Mouse (Mus musculus) heart, embryonic 11.5 days (tissue): Measurements from ENCODE around the gene Ahnak. TPM values are rescaled to one million over a fixed set of nuclear protein-coding genes. Genes with fewer than 3 reads are reported as not detected.

Experiments
- ATAC-seq: fragments of 200-750 bp; cut with Nextera tagmentation; replicated peaks from 2 replicates; pipeline ENCODE4 v1.8.0; 2017; ENCODE audit warnings: moderate library complexity; ENCODE audit not compliant: insufficient number of reproducible peaks, low FRiP score, low TSS enrichment
- H3K27ac ChIP-seq: fragments of 300-500 bp; sonication (generic); 2 replicates; pipeline ENCODE4 v1.5.1; 2014; ENCODE audit warnings: mild to moderate bottlenecking, low read depth, low read length
- H3K27me3 ChIP-seq: fragments of 300-500 bp; sonication (generic); 2 replicates; pipeline ENCODE4 v1.6.1; 2014; ENCODE audit warnings: mild to moderate bottlenecking, low read length, mixed read lengths; ENCODE audit not compliant: control insufficient read depth, insufficient read depth
- H3K36me3 ChIP-seq: fragments of 300-500 bp; sonication (generic); 2 replicates; pipeline ENCODE4 v1.6.1; 2014; ENCODE audit warnings: mild to moderate bottlenecking, low read length, moderate library complexity, mixed read lengths; ENCODE audit not compliant: control insufficient read depth, insufficient read depth
- H3K4me1 ChIP-seq: fragments of 300-500 bp; sonication (generic); 2 replicates; pipeline ENCODE4 v1.6.1; 2014; ENCODE audit warnings: low read length; ENCODE audit not compliant: control insufficient read depth, insufficient read depth
- H3K4me2 ChIP-seq: fragments of 300-500 bp; sonication (generic); 2 replicates; pipeline ENCODE4 v1.6.1; 2014; ENCODE audit warnings: mild to moderate bottlenecking, moderate library complexity
- H3K4me3 ChIP-seq: fragments of 300-500 bp; sonication (generic); 2 replicates; pipeline ENCODE4 v1.5.1; 2014; ENCODE audit warnings: low read depth, low read length
- H3K9ac ChIP-seq: fragments of 300-500 bp; sonication (generic); 2 replicates; pipeline ENCODE4 v1.6.1; 2014; ENCODE audit warnings: mild to moderate bottlenecking, low read depth, low read length, moderate library complexity
- H3K9me3 ChIP-seq: fragments of 300-500 bp; sonication (generic); replicated peaks from 2 replicates; pipeline ENCODE4 v1.6.1; 2016; ENCODE audit warnings: low read length; ENCODE audit not compliant: control insufficient read depth
- WGBS: fragments of 180-500 bp; shearing (Covaris S2); extraction: QIAGEN DNeasy Blood & Tissue Kit; methylation state at CpG from one replicate; pipeline ENCODE4 v1.1.7; 2014; ENCODE audit not compliant: insufficient replicate concordance; 5-methylcytosine and 5-hydroxymethylcytosine counted together
- polyA plus RNA-seq: library from polyadenylated mRNA; unstranded; fragments of >200 nt; fragmentation: Nextera tagmentation; extraction: Ambion mirVana; gene quantifications from 2 replicates; pipeline ENCODE4 v1.2.1, GENCODE M21; 2014

The Ahnak gene
- polyA plus RNA-seq, 1 experiment from 2014 or later = 17.4 TPM

DNA sequence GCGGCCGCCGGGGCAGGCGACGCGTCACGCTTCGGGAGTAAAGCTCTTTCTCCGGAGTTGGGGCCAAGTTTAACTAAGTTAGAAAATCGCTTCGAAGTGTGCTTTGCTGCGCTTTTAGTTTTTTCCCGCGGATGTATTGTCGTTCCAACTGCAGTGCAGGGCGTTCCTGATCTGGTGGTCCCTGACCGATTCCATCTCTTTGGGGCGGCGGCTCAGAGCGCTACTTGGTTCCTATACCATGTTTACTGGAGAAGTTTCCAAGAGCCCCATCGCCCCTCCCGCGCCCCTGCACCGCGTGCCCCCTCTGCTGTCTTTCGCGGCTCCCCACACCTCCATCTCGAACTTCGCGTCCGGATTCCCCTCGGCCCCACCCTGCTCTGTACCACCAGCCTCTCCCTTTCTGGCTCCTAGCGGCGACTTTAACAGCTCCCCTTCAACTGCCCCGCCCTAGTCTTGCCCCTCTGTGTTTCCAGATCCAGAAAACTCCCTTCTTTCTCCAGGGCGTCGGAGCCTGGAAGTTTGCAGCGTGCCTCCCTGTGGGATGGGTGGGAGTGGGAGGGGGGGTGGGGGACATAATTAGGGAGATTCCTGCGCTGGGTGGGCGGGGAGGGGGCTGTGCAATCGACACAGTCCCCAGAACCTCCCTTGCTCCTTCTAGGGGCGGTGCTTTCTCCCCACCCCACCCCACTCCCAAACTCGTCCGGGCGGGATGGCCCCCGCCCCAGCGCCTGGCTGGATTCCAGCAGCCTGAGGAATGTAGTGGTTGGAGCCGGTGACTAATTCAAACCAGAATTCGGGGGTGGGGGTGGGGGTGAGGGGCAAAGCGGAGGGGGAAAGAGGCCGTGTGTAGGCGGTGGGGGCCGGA lies 715 bp downstream of the Ahnak start:
- peak overlapping the region; percentile 90 for H3K27ac ChIP-seq
- peak; percentile 66 for ATAC-seq
- H3K4me1 ChIP-seq = peaks cover 50% of the 10 kb centered on the region
- whole genome bisulfite sequencing = under 1% methylated on average over 52 of the region's 53 CpGs
- peak overlapping the region; percentile 76 for H3K4me2 ChIP-seq
- H3K9ac ChIP-seq = peak overlapping the region; percentile 86
- no peaks in the 10 kb centered on the region for H3K27me3 ChIP-seq
- H3K36me3 ChIP-seq = no peaks in the 10 kb centered on the region
- no peaks in the 10 kb centered on the region for H3K9me3 ChIP-seq
- peak overlapping the region; percentile 70 for H3K4me3 ChIP-seq

DNA sequence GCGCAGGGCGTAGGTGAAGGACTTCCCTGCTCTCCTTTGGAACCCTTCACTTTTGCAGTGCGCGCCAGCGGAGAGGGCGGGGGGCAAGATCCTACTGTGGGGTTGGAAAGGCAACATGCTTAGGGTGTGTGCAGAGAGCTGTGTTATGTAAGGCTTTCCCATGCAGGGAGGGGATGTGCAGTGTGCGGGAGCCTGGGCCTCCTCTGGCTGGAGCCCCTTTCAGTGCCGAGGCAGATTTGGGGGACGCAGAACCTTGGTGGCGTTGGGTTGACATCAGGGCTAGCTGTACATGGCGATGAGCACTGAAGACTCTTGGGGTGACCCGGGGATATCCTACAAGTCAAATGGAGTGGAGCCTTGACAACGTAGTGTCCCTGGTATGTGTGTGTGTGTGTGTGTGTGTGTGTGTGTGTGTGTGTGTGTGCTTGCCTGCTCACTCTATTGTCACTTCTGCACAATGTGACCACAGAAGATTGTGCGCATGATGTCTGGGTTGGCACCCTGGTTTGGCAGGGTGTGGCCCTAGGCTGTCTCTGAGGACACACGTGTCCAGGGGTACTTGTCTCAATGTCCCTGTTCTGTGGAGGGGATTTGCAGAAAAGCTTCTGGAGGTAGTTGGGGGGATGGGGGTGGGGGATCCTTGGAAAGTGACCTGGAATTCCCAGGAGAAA lies 1.5 kb downstream of the Ahnak start:
- Histone ChIP-seq H3K4me1 (peaks cover 45% of the 10 kb centered on the region), H3K9me3 (no peaks in the 10 kb centered on the region), H3K4me2 (peak overlapping the region; percentile 76), H3K4me3 (peak overlapping the region; percentile 70), H3K9ac (peak overlapping the region; percentile 86), H3K27ac (peak overlapping the region; percentile 90), H3K36me3 (no peaks in the 10 kb centered on the region), H3K27me3 (no peaks in the 10 kb centered on the region)
- ATAC-seq = peak; percentile 0; the same call in 1 of the 2 replicates
- 10% methylated on average over 15 of the region's 15 CpGs for WGBS

DNA sequence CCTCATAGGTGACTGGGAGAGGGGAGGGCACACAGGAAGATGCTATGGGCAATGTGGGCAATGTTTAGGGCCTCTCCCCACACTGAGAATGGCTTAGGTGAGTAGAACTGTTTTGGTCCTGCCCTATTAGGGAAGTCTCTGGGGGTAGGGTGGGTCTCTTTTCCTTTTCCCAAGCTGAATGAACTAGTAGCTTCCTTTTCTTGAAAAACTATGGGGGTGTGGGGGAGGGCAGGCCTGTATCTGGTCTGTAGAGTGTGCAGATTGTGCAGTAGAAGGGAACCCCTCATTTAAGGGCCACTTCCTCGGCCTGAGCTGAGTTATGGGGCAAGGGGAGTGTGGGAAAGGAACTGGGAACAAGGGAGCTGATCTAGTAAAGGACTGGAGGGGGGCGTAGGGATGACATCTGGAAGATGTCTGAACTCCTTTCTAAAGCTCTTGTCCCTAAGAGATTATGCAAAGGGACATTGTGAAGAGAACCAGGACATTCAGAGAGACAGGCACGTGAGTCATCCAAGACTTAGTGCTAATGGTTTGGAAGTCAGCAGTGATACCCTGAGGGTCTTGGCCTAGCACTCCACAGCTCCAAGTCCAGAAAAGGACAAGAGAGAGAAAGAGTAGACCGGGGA lies 2.3 kb downstream of the Ahnak start:
- Histone ChIP-seq H3K9me3 (no peaks in the 10 kb centered on the region), H3K4me1 (peaks cover 40% of the 10 kb centered on the region), H3K36me3 (no peaks in the 10 kb centered on the region), H3K4me3 (peak overlapping the region; percentile 70), H3K4me2 (peak overlapping the region; percentile 76), H3K27ac (peak overlapping the region; percentile 90), H3K27me3 (no peaks in the 10 kb centered on the region), H3K9ac (peak overlapping the region; percentile 34; the same call in 1 of the 2 replicates)
- ATAC-seq = no peak
- WGBS = 48% methylated on average over 4 of the region's 4 CpGs

DNA sequence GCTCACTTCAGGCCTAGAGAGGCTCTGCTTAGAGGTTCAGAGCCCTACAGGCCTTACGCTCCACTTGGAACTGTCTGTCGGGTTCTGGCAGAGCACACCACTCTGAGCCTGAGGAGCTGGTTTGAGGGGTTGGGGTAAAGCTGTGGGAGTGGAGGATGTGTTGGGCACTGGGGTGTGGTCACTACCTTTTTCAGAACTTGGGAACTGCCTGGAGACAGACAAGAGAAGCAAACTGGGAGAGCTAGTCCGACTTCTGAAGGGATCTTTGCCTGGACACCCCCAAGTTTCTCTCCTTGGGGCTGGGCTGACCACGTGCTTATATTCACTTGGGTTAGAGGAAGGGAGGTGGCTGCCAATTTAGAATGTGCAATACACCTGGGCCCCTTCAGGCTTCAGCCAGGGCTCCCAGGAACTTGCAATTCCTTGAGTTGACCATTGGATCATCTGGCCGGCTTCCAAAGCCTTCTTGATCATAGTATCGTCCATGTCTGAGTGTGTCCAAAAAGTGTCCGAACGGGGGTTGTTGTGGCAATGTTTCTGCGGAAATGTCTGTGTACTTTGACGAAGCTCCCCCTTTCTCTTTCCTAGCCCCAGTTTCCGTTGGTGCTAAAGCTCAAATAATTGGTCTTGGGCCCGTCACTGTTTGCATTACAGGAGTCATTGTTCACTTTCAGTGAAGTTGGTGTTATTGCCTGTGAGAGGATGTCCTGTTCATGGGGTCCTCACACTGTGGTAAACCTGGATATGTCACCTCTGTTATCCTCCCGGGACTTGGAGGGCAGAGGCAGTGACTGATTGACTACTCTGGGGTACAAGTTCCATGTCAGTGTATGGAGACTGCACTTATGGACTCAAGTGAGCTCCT lies 3.0 kb downstream of the Ahnak start:
- H3K4me1 ChIP-seq = peaks cover 42% of the 10 kb centered on the region
- peak overlapping the region; percentile 34 for H3K9ac ChIP-seq
- WGBS = 75% methylated on average over 13 of the region's 13 CpGs
- H3K4me2 ChIP-seq = peak overlapping the region; percentile 76
- H3K27ac ChIP-seq = peak overlapping the region; percentile 90
- no peaks in the 10 kb centered on the region for H3K27me3 ChIP-seq
- no peaks in the 10 kb centered on the region for H3K9me3 ChIP-seq
- peak overlapping the region; percentile 70; the same call in 1 of the 2 replicates for H3K4me3 ChIP-seq
- H3K36me3 ChIP-seq = no peaks in the 10 kb centered on the region
- ATAC-seq = no peak

DNA sequence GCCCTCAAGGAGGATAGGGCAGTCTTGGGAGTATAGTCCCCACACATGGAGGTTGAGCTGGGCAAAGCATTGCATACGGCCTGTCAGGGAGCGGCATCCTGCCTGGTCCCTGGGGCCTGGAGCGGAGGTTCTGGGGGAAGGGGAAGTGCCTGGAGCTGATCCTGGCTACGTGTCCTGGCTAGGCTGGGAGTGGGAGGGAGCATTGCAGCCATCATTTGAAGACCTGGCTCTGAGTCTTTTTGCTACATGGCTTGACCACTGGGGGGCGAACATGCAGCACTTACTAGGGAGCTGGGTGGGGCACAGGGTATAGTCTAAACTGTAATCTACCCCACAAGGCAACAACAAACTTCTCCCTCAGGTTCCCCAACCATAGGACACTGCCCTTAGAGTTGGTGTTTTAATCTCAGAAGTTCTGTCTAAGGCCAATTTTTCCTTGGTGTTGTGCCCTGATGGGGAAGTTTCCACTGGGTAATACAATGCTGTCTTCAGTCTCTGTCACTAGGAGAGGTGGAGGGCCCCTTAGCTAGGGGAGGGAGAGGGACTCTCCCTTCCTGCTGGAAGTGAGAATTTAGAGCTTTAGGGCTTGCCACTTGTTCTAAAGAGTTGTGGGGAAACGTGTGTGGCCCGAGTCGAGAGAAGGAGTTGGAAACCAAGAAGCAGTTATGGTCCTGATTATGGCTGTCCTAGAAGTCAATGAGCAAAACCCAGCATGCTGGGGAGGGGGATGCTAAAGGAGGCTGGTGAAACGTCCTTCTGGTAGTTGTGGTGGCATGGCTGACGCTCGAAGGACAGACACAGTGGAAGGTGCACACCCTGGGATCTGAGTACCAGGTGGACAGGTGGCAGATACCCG lies 3.9 kb downstream of the Ahnak start:
- peak; percentile 35 for ATAC-seq
- 32% methylated on average over 12 of the region's 12 CpGs for WGBS
- H3K27ac ChIP-seq = peak overlapping the region; percentile 90
- no peaks in the 10 kb centered on the region for H3K9me3 ChIP-seq
- H3K4me2 ChIP-seq = peak overlapping the region; percentile 76
- H3K4me1 ChIP-seq = peaks cover 47% of the 10 kb centered on the region
- no peak overlapping the region for H3K4me3 ChIP-seq
- H3K27me3 ChIP-seq = no peaks in the 10 kb centered on the region
- H3K9ac ChIP-seq = 0 out of 2 replicates have a peak overlapping the region, but pooled peaks have one; percentile 12
- no peaks in the 10 kb centered on the region for H3K36me3 ChIP-seq

DNA sequence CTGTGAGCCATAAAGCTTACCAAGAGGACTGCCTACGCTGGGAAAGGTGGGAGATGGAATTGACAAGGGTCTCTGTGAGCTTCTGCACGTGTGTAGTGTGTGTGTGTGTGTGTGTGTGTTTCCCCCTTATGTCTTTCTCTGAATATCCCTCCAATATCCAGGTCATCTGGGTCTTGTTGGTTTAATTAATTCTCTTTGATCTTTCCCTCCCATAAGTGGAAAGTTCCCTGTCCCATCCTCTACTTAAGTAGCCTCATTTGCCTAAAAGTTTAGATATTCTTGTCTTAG lies 4.5 kb downstream of the Ahnak start:
- no peaks in the 10 kb centered on the region for H3K36me3 ChIP-seq
- no peak for ATAC-seq
- H3K27me3 ChIP-seq = no peaks in the 10 kb centered on the region
- H3K4me2 ChIP-seq = no peak overlapping the region
- no peaks in the 10 kb centered on the region for H3K9me3 ChIP-seq
- H3K27ac ChIP-seq = no peak overlapping the region
- WGBS = 64% methylated on average over 2 of the region's 2 CpGs
- H3K4me3 ChIP-seq = no peak overlapping the region
- peaks cover 44% of the 10 kb centered on the region for H3K4me1 ChIP-seq
- no peak overlapping the region; the same call in 1 of the 2 replicates for H3K9ac ChIP-seq

DNA sequence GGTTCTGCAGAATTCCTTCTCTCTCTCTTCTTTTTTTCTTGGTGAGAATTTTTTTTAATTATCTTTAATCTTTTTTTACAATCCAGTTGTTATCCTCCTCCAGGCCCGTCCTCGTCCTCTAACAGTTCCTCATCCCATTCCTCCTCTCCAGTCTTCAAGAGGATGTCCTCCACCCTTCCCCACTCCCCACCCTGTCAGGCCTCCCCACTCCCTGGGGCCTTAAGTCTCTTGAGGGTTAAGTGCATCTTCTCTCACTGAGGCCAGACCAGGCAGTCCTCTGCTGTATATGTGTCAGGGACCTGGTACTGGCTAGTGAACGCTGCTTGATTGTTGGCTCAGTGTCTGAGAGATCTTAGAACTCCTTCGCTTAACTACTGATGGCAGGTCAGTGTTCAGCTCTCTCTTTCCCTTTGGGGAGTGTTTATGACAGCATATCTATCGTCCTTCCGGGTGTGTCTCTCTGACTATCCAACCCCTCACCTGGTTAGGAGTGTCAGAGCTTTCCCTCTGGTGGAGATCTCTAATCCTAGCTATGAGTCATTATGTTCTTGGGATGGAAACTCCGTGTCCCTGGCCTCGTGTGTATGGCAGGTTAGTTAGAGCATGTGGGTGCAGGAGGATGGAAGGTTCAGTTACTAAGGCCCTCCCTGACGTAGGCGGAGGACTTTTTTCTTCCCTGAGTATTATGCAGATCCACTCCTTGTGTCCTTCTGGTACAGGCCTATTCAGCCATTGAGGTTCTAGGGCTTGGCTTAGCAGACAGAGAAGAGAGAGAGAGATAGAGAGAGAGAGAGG lies 5.9 kb downstream of the Ahnak start:
- no peak overlapping the region for H3K4me2 ChIP-seq
- H3K9me3 ChIP-seq = no peaks in the 10 kb centered on the region
- WGBS = 76% methylated on average over 10 of the region's 10 CpGs
- no peak overlapping the region for H3K27ac ChIP-seq
- no peak for ATAC-seq
- peaks cover 41% of the 10 kb centered on the region for H3K4me1 ChIP-seq
- H3K36me3 ChIP-seq = no peaks in the 10 kb centered on the region
- no peak overlapping the region for H3K4me3 ChIP-seq
- no peaks in the 10 kb centered on the region for H3K27me3 ChIP-seq
- no peak overlapping the region for H3K9ac ChIP-seq
